Mouse (Mus musculus): Measurements from ENCODE around the gene Pla2g1b. TPM values are rescaled to one million over a fixed set of nuclear protein-coding genes. Genes with fewer than 3 reads are reported as not detected.
"Not testable (repeated sequence)": the region's sequence is repeated elsewhere in the genome, so short reads cannot be mapped to it uniquely, and the experiment has no call there.

Pla2g1b gene
- polyA plus RNA-seq, 1 experiment from 2014 or later = 0.97 TPM

- DNase-seq (ENCODE audit: low spot score) (peak; percentile 78), ATAC-seq (replicated peaks; ENCODE audit: low FRiP score, low read depth) (peak; percentile 60)
- Histone ChIP-seq H3K4me3 (replicated peaks; ENCODE audit: low read depth, low read length) (peak overlapping the region; percentile 26), H3K27ac (peak overlapping the region; percentile 79), H3K9ac (ENCODE audit: low read depth, low read length) (peak overlapping the region; percentile 65), H3K36me3 (ENCODE audit: insufficient read depth, low read length) (no peaks in the 10 kb centered on the region), H3K9me3 (replicated peaks; ENCODE audit: low read length) (no peaks in the 10 kb centered on the region), H3K27me3 (ENCODE audit: insufficient read depth, low read length) (no peaks in the 10 kb centered on the region), H3K4me1 (replicated peaks; ENCODE audit: insufficient read depth, low read length) (peaks cover 3% of the 10 kb centered on the region; the same call in 1 of the 2 replicates), H3K4me2 (ENCODE audit: low read length) (peak overlapping the region; percentile 75)
- TF ChIP-seq CTCF (IDR thresholded peaks at IDR 0.05; ENCODE audit: low read depth) = no peak
- 2% methylated on average over 36 of the region's 43 CpGs for WGBS
Measured at GRCm38 (mm10) chr5:115436421-115437124, 29.5 kb upstream of the Pla2g1b start.

GRCm38 (mm10) chr5:115437242-115437944 lies 28.7 kb upstream of the Pla2g1b start:
- Histone ChIP-seq H3K27me3 (ENCODE audit: insufficient read depth, low read length) (no peaks in the 10 kb centered on the region), H3K4me2 (ENCODE audit: low read length) (no peak overlapping the region), H3K9ac (ENCODE audit: low read depth, low read length) (no peak overlapping the region), H3K9me3 (replicated peaks; ENCODE audit: low read length) (no peaks in the 10 kb centered on the region), H3K4me1 (replicated peaks; ENCODE audit: insufficient read depth, low read length) (peaks cover 3% of the 10 kb centered on the region; the same call in 1 of the 2 replicates), H3K36me3 (ENCODE audit: insufficient read depth, low read length) (no peaks in the 10 kb centered on the region), H3K27ac (no peak overlapping the region), H3K4me3 (replicated peaks; ENCODE audit: low read depth, low read length) (no peak overlapping the region)
- no peak for TF ChIP-seq CTCF (IDR thresholded peaks at IDR 0.05; ENCODE audit: low read depth)
- no peak for DNase-seq (ENCODE audit: low spot score)
- WGBS = 57% methylated on average over 7 of the region's 7 CpGs
- ATAC-seq (replicated peaks; ENCODE audit: low FRiP score, low read depth) = no peak

DNA sequence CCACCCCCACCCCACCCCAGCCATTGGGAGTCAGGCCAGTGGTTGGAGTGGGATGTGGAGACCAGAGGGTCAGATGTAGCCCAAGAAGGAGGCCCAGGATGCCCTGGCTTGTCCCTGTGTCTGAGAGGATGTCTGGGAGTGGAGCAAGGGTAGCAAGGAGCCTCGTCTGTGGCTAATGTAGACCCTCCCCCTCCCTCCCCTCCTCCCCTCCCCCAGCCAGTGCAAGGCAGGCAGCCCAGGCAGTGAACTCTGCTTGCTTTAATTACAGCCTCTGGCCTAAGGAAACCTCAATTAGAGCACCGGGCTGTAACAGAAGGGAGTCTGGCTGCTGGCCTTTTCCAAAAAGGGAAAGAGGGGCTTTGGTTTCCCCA lies 28.1 kb upstream of the Pla2g1b start:
- Histone ChIP-seq H3K4me2 (ENCODE audit: low read length) (no peak overlapping the region), H3K4me1 (replicated peaks; ENCODE audit: insufficient read depth, low read length) (peaks cover 3% of the 10 kb centered on the region; the same call in 1 of the 2 replicates), H3K4me3 (replicated peaks; ENCODE audit: low read depth, low read length) (no peak overlapping the region), H3K27ac (no peak overlapping the region), H3K9ac (ENCODE audit: low read depth, low read length) (no peak overlapping the region), H3K27me3 (ENCODE audit: insufficient read depth, low read length) (no peaks in the 10 kb centered on the region), H3K36me3 (ENCODE audit: insufficient read depth, low read length) (0 out of 2 replicates have a peak, but pooled peaks cover 2% of the 10 kb centered on the region), H3K9me3 (replicated peaks; ENCODE audit: low read length) (no peaks in the 10 kb centered on the region)
- no peak for ATAC-seq (replicated peaks; ENCODE audit: low FRiP score, low read depth)
- no peak for DNase-seq (ENCODE audit: low spot score)
- no peak for TF ChIP-seq CTCF (IDR thresholded peaks at IDR 0.05; ENCODE audit: low read depth)
- WGBS = 31% methylated on average over 2 of the region's 2 CpGs

GRCm38 (mm10) chr5:115438667-115439066 lies 27.4 kb upstream of the Pla2g1b start:
- Histone ChIP-seq H3K4me3 (replicated peaks; ENCODE audit: low read depth, low read length) (no peak overlapping the region), H3K27ac (no peak overlapping the region), H3K4me1 (replicated peaks; ENCODE audit: insufficient read depth, low read length) (peaks cover 3% of the 10 kb centered on the region; the same call in 1 of the 2 replicates), H3K4me2 (ENCODE audit: low read length) (no peak overlapping the region), H3K9ac (ENCODE audit: low read depth, low read length) (no peak overlapping the region), H3K27me3 (ENCODE audit: insufficient read depth, low read length) (no peaks in the 10 kb centered on the region), H3K36me3 (ENCODE audit: insufficient read depth, low read length) (peaks cover 6% of the 10 kb centered on the region; the same call in 1 of the 2 replicates), H3K9me3 (replicated peaks; ENCODE audit: low read length) (no peaks in the 10 kb centered on the region)
- DNase-seq (ENCODE audit: low spot score) = no peak
- no peak for TF ChIP-seq CTCF (IDR thresholded peaks at IDR 0.05; ENCODE audit: low read depth)
- no peak for ATAC-seq (replicated peaks; ENCODE audit: low FRiP score, low read depth)
- WGBS = 37% methylated on average over 7 of the region's 7 CpGs

DNA sequence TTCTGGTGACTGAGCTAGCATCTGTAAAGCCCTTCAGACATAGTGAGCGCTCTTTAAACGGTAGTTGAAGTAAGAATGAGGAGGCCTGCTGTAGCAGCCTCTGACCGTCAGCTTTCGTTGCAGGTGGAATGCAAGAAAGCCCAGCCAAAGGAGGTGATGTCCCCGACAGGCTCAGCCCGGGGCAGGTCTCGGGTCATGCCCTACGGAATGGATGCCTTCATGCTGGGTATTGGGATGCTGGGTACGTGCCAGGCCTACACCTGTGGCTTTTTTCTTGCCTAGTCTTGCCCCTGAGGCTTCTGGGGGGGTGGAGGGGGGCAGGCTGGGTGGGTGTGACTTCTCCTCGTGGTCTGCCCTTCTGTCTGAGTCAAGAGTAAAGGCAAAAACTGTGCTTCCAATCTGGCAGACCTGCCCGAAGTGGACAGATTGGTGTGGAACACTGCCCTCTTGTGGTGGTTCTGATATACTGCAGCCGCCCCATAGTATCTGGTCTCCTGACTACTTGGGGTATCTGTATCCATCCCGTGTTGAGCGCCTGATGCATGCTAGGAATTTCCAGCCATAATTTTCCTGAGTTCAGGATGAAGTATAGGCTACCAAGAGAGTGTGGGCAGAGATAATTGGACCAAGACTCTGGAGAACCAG lies 24.7 kb upstream of the Pla2g1b start:
- Histone ChIP-seq H3K9ac (ENCODE audit: low read depth, low read length) (no peak overlapping the region), H3K4me2 (ENCODE audit: low read length) (no peak overlapping the region), H3K27ac (no peak overlapping the region), H3K36me3 (ENCODE audit: insufficient read depth, low read length) (peaks cover 14% of the 10 kb centered on the region; the same call in 1 of the 2 replicates), H3K9me3 (replicated peaks; ENCODE audit: low read length) (no peaks in the 10 kb centered on the region), H3K27me3 (ENCODE audit: insufficient read depth, low read length) (no peaks in the 10 kb centered on the region), H3K4me3 (replicated peaks; ENCODE audit: low read depth, low read length) (no peak overlapping the region), H3K4me1 (replicated peaks; ENCODE audit: insufficient read depth, low read length) (peaks cover under 1% of the 10 kb centered on the region; the same call in 1 of the 2 replicates)
- WGBS = 31% methylated on average over 14 of the region's 14 CpGs
- TF ChIP-seq CTCF (IDR thresholded peaks at IDR 0.05; ENCODE audit: low read depth) = peak; percentile 87
- peak; percentile 89 for DNase-seq (ENCODE audit: low spot score)
- no peak; the same call in 1 of the 2 replicates for ATAC-seq (replicated peaks; ENCODE audit: low FRiP score, low read depth)

- TF ChIP-seq CTCF (IDR thresholded peaks at IDR 0.05; ENCODE audit: low read depth) = peak; percentile 72
- H3K9ac ChIP-seq (ENCODE audit: low read depth, low read length); H3K27ac ChIP-seq; H3K4me3 ChIP-seq (replicated peaks; ENCODE audit: low read depth, low read length); ATAC-seq (replicated peaks; ENCODE audit: low FRiP score, low read depth); H3K27me3 ChIP-seq (ENCODE audit: insufficient read depth, low read length); H3K4me2 ChIP-seq (ENCODE audit: low read length); H3K4me1 ChIP-seq (replicated peaks; ENCODE audit: insufficient read depth, low read length); DNase-seq (ENCODE audit: low spot score); H3K9me3 ChIP-seq (replicated peaks; ENCODE audit: low read length): not testable (repeated sequence)
- peaks cover 18% of the 10 kb centered on the region for H3K36me3 ChIP-seq (ENCODE audit: insufficient read depth, low read length)
- WGBS = 80% methylated on average over 5 of the region's 5 CpGs
Measured at GRCm38 (mm10) chr5:115442663-115443062, 23.4 kb upstream of the Pla2g1b start.
